Mouse (Mus musculus): Measurements from ENCODE around the gene Rbm47. TPM values are rescaled to one million over a fixed set of nuclear protein-coding genes. Genes with fewer than 3 reads are reported as not detected.
"Not testable (repeated sequence)": the region's sequence is repeated elsewhere in the genome, so short reads cannot be mapped to it uniquely, and the experiment has no call there.

The Rbm47 gene
- total and polyA plus RNA-seq, 2 experiments, result 47.4 to 63.5 TPM

DNA sequence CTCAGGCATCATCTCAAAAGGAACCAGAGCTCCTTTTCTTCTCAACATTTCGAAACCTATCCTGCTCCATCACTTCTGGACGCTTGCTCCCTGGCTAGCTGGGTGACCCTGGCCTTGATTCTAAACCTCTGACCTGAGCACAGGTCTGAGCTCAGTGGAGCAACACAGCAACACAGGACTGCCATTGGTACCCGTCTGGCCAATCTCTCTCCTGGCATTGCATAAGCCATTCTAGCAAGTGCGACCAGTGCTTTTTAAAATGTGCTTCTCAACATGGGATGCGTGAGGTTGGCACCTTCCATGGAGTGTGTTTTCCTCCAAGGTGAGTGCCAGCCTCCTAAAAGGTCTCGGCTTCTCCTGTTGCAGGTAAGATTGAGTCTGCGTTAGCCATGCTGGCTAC lies 173.8 kb downstream of the Rbm47 start:
- WGBS, result 48% methylated on average over 7 of the region's 7 CpGs
- Histone ChIP-seq H3K27ac (replicated peaks; ENCODE audit: insufficient read depth, low read depth, low read length) (no peak overlapping the region), H3K4me1 (ENCODE audit: control insufficient read depth, insufficient read depth, low read length) (peaks cover 3% of the 10 kb centered on the region), H3K4me3 (ENCODE audit: insufficient read depth, low read depth, low read length) (no peak overlapping the region), H3K36me3 (ENCODE audit: control insufficient read depth, insufficient read depth, low read length) (no peaks in the 10 kb centered on the region), H3K79me2 (ENCODE audit: control insufficient read depth, insufficient read depth, low read length) (no peaks in the 10 kb centered on the region), H3K27me3 (ENCODE audit: control insufficient read depth, insufficient read depth, low read length) (no peaks in the 10 kb centered on the region), H3K9ac (ENCODE audit: low read depth, low read length) (no peak overlapping the region)
- DNase-seq (ENCODE audit: extremely low read depth, low read depth, low spot score), result peak; percentile 88
- TF ChIP-seq CTCF (IDR thresholded peaks at IDR 0.05; ENCODE audit: low read depth, low read length) (no peak), POLR2A (IDR thresholded peaks at IDR 0.05; ENCODE audit: extremely low read depth, insufficient read depth, low read length) (no peak)

DNA sequence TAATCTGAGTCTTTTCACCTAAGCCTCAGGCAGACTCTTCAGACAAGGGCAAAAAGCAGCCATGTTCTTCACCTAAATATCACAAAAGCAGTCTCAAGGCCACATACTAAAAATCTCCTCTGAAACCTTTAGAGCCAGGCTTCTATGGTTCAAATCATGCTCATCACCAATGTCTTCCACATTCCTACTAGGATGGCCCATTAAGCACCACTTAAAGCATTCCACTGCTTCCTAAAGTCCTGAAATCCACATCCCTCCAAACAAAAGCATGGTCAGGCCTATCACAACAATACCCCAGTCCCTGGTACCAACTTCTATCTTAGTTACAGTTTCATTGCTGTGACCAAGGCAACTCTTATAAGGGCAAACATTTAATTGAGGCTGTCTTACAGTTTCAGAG lies 175.1 kb downstream of the Rbm47 start:
- no peaks in the 10 kb centered on the region for H3K79me2 ChIP-seq (ENCODE audit: control insufficient read depth, insufficient read depth, low read length)
- no peaks in the 10 kb centered on the region for H3K36me3 ChIP-seq (ENCODE audit: control insufficient read depth, insufficient read depth, low read length)
- H3K4me1 ChIP-seq (ENCODE audit: control insufficient read depth, insufficient read depth, low read length), result peaks cover 3% of the 10 kb centered on the region
- no peak overlapping the region for H3K4me3 ChIP-seq (ENCODE audit: insufficient read depth, low read depth, low read length)
- no peak for TF ChIP-seq POLR2A (IDR thresholded peaks at IDR 0.05; ENCODE audit: extremely low read depth, insufficient read depth, low read length)
- no peak for TF ChIP-seq CTCF (IDR thresholded peaks at IDR 0.05; ENCODE audit: low read depth, low read length)
- no peak for DNase-seq (ENCODE audit: extremely low read depth, low read depth, low spot score)
- no peak overlapping the region for H3K9ac ChIP-seq (ENCODE audit: low read depth, low read length)
- H3K27ac ChIP-seq (replicated peaks; ENCODE audit: insufficient read depth, low read depth, low read length), result no peak overlapping the region
- no peaks in the 10 kb centered on the region for H3K27me3 ChIP-seq (ENCODE audit: control insufficient read depth, insufficient read depth, low read length)

DNA sequence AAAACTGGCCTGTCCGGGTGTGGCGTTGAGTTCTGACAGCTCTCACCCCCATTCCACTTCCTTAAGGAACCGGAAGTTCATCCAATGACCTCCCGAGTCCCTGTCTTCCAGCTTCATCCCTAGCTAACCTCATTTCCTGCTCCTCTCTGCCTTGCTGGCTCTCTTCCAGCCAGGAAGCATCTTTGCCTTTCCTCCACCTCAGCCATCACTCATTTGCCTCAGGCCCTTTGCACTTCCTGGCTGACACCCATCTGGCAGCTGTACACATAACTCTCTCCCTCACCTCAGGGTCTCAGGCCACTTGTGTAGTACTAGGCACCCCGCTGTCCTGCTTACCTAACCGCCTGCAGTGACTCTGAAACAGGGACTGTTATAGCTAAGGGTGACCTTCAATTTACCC lies 178.3 kb downstream of the Rbm47 start:
- no peak for TF ChIP-seq POLR2A (IDR thresholded peaks at IDR 0.05; ENCODE audit: extremely low read depth, insufficient read depth, low read length)
- no peak for TF ChIP-seq CTCF (IDR thresholded peaks at IDR 0.05; ENCODE audit: low read depth, low read length)
- no peak for DNase-seq (ENCODE audit: extremely low read depth, low read depth, low spot score)
- Histone ChIP-seq H3K4me1 (ENCODE audit: control insufficient read depth, insufficient read depth, low read length) (no peaks in the 10 kb centered on the region), H3K79me2 (ENCODE audit: control insufficient read depth, insufficient read depth, low read length) (no peaks in the 10 kb centered on the region), H3K9ac (ENCODE audit: low read depth, low read length) (no peak overlapping the region), H3K27ac (replicated peaks; ENCODE audit: insufficient read depth, low read depth, low read length) (no peak overlapping the region), H3K36me3 (ENCODE audit: control insufficient read depth, insufficient read depth, low read length) (no peaks in the 10 kb centered on the region), H3K4me3 (ENCODE audit: insufficient read depth, low read depth, low read length) (no peak overlapping the region), H3K27me3 (ENCODE audit: control insufficient read depth, insufficient read depth, low read length) (no peaks in the 10 kb centered on the region)
- WGBS, result 80% methylated on average over 6 of the region's 6 CpGs

DNA sequence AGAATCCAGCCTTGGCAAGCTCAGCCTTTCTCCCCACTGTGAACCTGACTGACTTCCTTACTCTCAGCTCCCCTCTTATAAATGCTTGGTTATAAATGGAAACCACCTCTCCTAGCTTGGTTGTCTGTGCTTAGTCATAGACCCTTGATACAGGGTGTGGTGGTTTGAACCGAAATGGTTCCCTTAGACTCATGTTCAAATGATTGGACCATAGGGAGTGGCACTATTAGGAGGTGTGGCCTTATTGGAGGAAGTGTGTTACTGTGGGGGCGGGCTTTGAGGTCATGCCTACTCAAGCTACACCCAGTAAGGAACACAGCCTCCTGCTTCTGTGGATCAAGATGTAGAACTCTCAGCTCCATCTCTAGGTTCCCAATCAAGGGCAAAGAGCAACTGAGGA lies 181.7 kb downstream of the Rbm47 start:
- H3K9ac ChIP-seq (ENCODE audit: low read depth, low read length), result no peak overlapping the region
- 80% methylated on average over 2 of the region's 2 CpGs for WGBS
- no peaks in the 10 kb centered on the region for H3K4me1 ChIP-seq (ENCODE audit: control insufficient read depth, insufficient read depth, low read length)
- no peaks in the 10 kb centered on the region for H3K27me3 ChIP-seq (ENCODE audit: control insufficient read depth, insufficient read depth, low read length)
- no peak overlapping the region for H3K4me3 ChIP-seq (ENCODE audit: insufficient read depth, low read depth, low read length)
- H3K79me2 ChIP-seq (ENCODE audit: control insufficient read depth, insufficient read depth, low read length), result no peaks in the 10 kb centered on the region
- H3K36me3 ChIP-seq (ENCODE audit: control insufficient read depth, insufficient read depth, low read length), result no peaks in the 10 kb centered on the region
- H3K27ac ChIP-seq (replicated peaks; ENCODE audit: insufficient read depth, low read depth, low read length), result no peak overlapping the region
- TF ChIP-seq POLR2A (IDR thresholded peaks at IDR 0.05; ENCODE audit: extremely low read depth, insufficient read depth, low read length) (no peak), CTCF (IDR thresholded peaks at IDR 0.05; ENCODE audit: low read depth, low read length) (no peak)
- DNase-seq (ENCODE audit: extremely low read depth, low read depth, low spot score), result no peak

DNA sequence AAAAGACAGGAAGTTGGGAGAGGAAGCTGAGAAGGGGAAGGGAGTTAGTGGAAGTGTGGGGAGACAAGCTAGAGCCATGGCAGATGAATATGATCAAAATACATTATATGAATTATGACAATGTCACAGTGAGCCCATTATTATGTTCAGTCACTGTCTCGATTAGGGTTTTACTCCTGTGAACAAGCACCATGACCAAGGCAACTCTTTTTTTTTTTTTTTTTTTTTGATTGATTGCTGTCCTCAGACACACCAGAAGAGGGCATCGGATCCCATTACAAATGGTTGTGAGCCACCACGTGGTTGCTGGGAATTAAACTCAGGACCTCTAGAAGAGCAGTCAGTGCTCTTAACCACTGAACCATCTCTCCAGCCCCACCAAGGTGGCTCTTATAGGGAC lies 185.9 kb downstream of the Rbm47 start:
- not testable (repeated sequence) for H3K27ac ChIP-seq (replicated peaks; ENCODE audit: insufficient read depth, low read depth, low read length); H3K9ac ChIP-seq (ENCODE audit: low read depth, low read length); H3K36me3 ChIP-seq (ENCODE audit: control insufficient read depth, insufficient read depth, low read length); H3K4me1 ChIP-seq (ENCODE audit: control insufficient read depth, insufficient read depth, low read length); H3K79me2 ChIP-seq (ENCODE audit: control insufficient read depth, insufficient read depth, low read length); DNase-seq (ENCODE audit: extremely low read depth, low read depth, low spot score); H3K27me3 ChIP-seq (ENCODE audit: control insufficient read depth, insufficient read depth, low read length); H3K4me3 ChIP-seq (ENCODE audit: insufficient read depth, low read depth, low read length)
- WGBS, result 69% methylated on average over 3 of the region's 3 CpGs

DNA sequence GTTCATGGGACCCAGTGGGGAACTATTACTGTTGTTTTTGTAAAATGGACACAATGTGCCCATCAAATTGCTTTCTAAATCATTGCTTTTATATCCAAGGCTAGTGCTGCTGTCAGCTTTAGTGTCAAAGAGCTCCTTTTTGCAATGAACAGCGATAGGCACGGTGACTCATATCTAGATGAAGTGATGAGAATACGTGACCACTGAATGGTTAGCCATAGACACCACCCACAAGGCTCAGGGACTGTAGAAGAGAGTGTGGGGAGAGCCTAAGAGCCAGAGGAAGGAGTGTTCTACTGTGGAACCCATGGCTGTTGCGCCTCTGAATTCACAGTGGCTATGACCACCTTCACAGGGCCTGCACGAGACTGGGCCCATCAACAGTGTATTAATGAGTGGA lies 186.5 kb downstream of the Rbm47 start:
- 91% methylated on average over 5 of the region's 5 CpGs for WGBS
- H3K79me2 ChIP-seq (ENCODE audit: control insufficient read depth, insufficient read depth, low read length), result no peaks in the 10 kb centered on the region
- no peak overlapping the region for H3K9ac ChIP-seq (ENCODE audit: low read depth, low read length)
- no peak overlapping the region for H3K4me3 ChIP-seq (ENCODE audit: insufficient read depth, low read depth, low read length)
- no peaks in the 10 kb centered on the region for H3K27me3 ChIP-seq (ENCODE audit: control insufficient read depth, insufficient read depth, low read length)
- H3K36me3 ChIP-seq (ENCODE audit: control insufficient read depth, insufficient read depth, low read length), result no peaks in the 10 kb centered on the region
- H3K27ac ChIP-seq (replicated peaks; ENCODE audit: insufficient read depth, low read depth, low read length), result no peak overlapping the region
- no peak for DNase-seq (ENCODE audit: extremely low read depth, low read depth, low spot score)
- TF ChIP-seq CTCF (IDR thresholded peaks at IDR 0.05; ENCODE audit: low read depth, low read length) (no peak), POLR2A (IDR thresholded peaks at IDR 0.05; ENCODE audit: extremely low read depth, insufficient read depth, low read length) (no peak)
- H3K4me1 ChIP-seq (ENCODE audit: control insufficient read depth, insufficient read depth, low read length), result no peaks in the 10 kb centered on the region
